Mouse (Mus musculus) thymus, postnatal 36 days (tissue): ENCODE measurements around the gene Slitrk3.
"Not testable (repeated sequence)": the region's sequence is repeated elsewhere in the genome, so short reads cannot be mapped to it uniquely, and the experiment has no call there.

Source experiments
- DNase-seq, 2 experiments: peaks; one replicate each; pipeline ENCODE4 v3.0.0; 2022; ENCODE audit warnings: mixed read lengths in 2 of 2

Gene Slitrk3

DNA sequence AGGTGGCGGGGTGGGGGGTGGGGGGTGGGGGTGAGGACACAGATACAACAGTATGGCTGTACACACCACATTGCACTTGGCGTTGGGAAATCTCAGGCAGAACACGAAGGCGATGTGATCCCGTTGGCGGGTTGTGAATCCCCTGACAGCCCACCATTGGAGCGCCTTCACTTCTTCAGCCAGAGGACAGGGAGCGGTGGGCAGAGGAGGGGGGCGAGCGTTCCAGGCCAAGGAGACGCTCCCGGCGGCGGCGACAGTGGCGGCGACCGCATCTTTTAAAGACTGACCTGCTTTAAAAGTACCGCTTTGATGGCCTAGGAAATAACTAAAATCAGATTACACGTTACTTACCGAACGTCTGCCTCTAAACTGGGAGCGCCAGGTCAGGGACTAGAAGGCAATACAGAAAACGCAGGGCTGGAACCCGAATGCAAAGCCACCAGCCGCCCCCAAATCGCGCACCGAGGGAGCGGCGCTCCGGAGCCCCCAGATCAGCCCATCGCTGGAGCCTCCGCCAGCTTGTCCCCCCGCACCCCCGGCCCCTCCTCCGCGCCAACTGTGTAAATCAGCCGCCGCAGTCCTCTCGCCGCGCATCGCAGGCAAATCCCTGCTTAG lies at the start of gene Slitrk3:
TSS of gene Slitrk3 (minus strand) at position 607 of the 615 bp plus-strand sequence.
- no peak for DNase-seq

- DNase-seq: not testable (repeated sequence)
These were observed 36.8 kb upstream of the Slitrk3 start for GRCm38 (mm10) chr3:73094445-73094844.

GRCm38 (mm10) chr3:73084620-73085019 lies 27.0 kb upstream of the Slitrk3 start:
- DNase-seq: no peak

DNA sequence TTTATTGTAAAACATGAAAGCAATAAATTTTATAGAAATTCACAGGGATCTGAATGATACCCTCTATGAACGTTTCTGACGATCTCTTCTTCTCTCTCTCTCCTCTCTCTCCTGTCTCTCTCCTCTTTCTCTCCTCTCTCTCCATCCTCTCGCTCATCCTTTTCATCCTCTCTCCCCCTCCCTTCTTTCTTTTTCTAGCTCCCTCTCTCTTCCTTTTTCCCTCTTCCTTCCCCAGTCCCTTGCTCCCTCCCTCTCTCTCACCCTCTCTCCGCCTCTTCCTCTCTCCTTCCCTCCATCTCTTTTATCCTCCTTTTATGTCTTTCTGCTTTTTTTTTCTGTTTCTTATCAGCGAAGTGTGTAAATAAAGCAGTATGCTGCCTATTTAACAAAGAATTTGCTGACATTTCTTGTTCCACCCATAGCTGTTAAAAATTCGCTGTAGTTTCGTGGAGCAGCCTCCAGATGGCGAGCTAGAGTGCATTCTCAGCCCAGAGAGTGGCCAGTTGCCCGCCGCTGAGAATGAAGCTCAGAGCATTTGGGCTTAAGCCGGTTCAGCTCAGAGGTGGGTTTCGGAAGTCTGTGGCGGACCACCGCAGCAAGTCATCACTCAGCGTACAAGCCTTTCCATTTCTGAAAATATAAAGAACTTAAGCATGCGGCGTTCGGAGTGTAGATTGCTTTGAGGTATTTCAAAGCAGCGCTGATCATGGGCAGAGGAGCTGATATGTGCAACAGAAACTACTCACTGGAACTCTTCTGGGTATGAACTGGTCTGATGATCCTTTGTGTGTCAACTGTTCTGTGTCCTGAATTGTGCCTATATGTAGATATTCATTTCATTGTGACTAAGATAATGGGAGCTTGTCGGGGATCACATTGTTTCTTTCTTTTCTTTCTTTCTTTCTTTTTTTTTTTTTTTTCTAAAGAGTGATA lies 8.5 kb upstream of the Slitrk3 start:
- no peak for DNase-seq

DNA sequence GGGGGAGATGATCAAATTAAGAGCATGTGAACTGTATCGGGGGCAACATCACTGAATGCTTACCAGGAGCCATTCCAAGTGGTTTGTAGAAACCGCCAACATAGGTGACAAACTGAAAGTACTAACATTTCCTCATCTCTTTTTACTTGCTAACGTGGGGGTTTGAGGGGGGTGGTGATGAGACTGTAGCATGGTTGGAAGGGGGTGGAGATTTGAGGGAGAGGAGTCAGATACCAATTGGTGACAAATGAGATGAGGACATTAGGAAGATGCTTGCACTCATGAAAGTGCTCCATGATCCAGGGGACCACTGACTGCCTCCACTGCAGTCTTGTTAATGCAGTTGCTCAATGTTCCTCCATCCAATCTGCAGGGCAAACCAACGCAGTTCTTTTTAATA lies 587 bp upstream of the Slitrk3 start:
- no peak for DNase-seq

GRCm38 (mm10) chr3:73056492-73057196 lies 959 bp downstream of the Slitrk3 start:
- DNase-seq: no peak

- DNase-seq: no peak
These were observed 1.6 kb downstream of the Slitrk3 start for GRCm38 (mm10) chr3:73056044-73056438.

GRCm38 (mm10) chr3:73055399-73056043 lies 2.1 kb downstream of the Slitrk3 start:
- DNase-seq: no peak

DNA sequence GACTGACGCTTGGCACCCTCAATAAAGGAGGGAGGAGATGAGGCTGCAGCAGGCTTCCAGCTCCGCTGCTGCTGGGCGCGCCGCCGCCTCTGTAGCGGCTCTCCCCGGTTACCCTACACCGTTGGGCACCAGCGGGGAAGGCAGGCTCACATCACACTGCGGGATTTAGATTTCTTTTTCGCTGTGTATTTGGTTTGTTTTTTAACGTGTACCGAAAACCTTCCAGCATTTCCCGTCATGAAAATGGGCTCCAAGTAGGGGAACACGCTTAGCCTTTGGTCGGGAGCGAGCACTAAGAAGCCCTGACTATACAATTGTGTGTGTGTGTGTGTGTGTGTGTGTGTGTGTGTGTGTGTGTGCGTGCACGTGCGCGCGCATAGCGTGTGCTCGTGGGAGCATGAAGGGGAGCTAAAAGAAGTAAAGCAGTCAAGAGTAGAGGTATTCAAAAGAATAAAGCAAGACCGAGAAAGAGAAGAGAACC lies 4.1 kb downstream of the Slitrk3 start:
- DNase-seq: no peak

DNA sequence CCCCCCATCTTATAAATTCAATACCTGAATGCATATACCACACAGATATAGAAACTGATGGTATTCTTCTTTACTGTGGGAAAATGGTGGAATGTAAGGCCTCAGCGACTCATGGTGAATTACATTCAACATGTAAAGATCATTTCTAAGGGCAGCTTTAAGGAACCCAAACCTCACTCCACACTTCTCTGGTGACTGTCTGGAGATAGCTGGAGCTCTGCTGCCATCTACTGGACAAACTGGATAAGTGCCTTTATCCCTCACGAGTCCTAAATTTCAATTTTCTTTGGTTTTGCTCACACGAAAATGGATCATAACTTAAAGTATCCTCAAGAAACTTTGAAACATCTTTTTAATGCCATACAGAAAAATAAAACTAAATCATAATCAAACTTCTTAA lies 11.4 kb downstream of the Slitrk3 start:
- DNase-seq: no peak

DNA sequence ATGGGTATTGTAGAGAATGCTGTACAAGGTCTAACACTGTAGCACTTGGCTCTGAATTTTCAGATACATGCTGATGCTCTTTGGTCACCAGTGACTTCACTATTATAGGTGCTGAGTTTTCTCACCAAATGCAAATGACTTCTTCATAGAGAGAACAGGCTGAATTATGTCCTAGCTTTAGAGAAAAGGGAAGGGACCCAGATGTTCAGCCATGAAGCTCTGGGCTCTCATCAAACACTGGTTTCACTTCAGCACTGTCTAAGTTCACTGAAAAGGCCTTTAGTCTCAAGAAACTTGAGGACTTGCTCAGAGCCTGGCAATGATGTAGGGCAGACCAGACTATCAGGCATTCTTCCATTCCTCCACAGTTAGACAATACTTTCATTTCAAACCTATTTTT lies 15.3 kb downstream of the Slitrk3 start:
- no peak for DNase-seq

DNA sequence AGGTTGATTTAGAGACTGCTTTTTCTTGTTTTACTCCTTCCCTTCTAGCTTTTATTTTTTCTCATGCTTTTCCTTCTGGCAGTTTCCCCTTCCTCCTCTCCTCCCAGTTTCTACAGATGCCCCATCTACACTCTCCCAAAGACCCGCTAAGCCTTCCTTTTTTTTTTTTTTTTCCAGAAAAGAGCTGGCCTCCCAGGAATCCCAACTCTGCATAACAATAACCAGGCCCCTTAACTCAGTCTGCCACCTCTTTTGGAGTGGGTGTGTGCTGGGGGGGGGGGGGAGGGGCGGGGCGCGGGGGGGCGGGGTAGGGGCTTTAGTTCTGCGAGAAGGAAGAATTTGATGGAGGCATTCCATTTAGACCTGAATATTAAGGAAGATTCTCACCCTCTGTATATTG lies 51.6 kb downstream of the Slitrk3 start:
- DNase-seq: no peak

- DNase-seq: no peak
These were observed 54.5 kb downstream of the Slitrk3 start for GRCm38 (mm10) chr3:73002933-73003696.

DNA sequence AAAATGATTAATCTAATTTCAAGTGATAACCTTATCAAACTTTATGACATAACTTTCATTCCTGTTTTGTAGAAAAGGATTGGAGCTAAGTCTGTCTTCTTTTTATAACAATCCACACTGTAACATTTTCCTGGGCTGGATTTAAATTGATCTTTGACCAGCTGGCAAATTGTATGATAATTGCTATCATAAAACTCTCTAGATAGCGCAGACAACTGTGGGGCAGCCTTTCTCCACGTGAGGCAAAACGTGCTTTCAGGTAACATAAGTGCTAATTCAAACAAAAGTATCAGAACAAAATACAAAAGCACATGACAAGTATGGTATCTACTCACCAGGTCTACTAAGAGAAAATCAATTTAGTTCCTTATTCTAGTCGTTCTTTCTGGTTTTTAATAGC lies 60.1 kb downstream of the Slitrk3 start:
- no peak for DNase-seq
